Mouse (Mus musculus) CD4-positive, CD25-positive, alpha-beta regulatory T cell (primary cell): Measurements from ENCODE around the gene Calcb. TPM values are rescaled to one million over a fixed set of nuclear protein-coding genes. Genes with fewer than 3 reads are reported as not detected.

Experiments used
- polyA plus RNA-seq: library from polyadenylated mRNA; unstranded; fragments of 100-300 nt; shearing (Covaris generic); gene quantifications from one replicate; pipeline ENCODE4 v1.2.1, GENCODE M21; 2017

Calcb gene
- polyA plus RNA-seq, result not detected

GRCm38 (mm10) chr7:114718300-114718699 lies at the start of gene Calcb:
Calcb (plus strand) TSS chr7:114718643.

GRCm38 (mm10) chr7:114743022-114743780 lies 24.8 kb downstream of the Calcb start, which contains the start of gene Insc:
Insc (plus strand) TSS chr7:114743694.

Other genes starting within 250 kb of the Calcb start
- gene Cyp2r1, start 155.7 kb upstream of the Calcb start, polyA plus RNA-seq, result 2.7 TPM
- gene Calca, start 82.3 kb upstream of the Calcb start, polyA plus RNA-seq, result not detected
- gene Insc, start 25.1 kb downstream of the Calcb start, polyA plus RNA-seq, result not detected